Mouse (Mus musculus): Measurements from ENCODE around the gene Gm26558. TPM values are rescaled to one million over a fixed set of nuclear protein-coding genes. Genes with fewer than 3 reads are reported as not detected.

The Gm26558 gene
- polyA plus RNA-seq, 1 experiment from 2014 or later, result 4.6 TPM

GRCm38 (mm10) chr2:70645266-70645780 lies 16.6 kb downstream of the Gm26558 start:
- no peak for ATAC-seq (ENCODE audit: insufficient read depth, low FRiP score, low read depth)
- no peaks in the 10 kb centered on the region for H3K36me3 ChIP-seq
- 81% methylated on average over 6 of the region's 6 CpGs for WGBS
- no peaks in the 10 kb centered on the region for H3K4me1 ChIP-seq
- no peak overlapping the region for H3K9ac ChIP-seq
- H3K4me2 ChIP-seq, result no peak overlapping the region
- no peaks in the 10 kb centered on the region for H3K27me3 ChIP-seq (replicated peaks)
- H3K9me3 ChIP-seq, result no peaks in the 10 kb centered on the region
- no peak overlapping the region for H3K4me3 ChIP-seq (replicated peaks)
- no peak overlapping the region for H3K27ac ChIP-seq

- no peak for ATAC-seq (ENCODE audit: insufficient read depth, low FRiP score, low read depth)
- H3K9ac ChIP-seq, result no peak overlapping the region
- WGBS, result 54% methylated on average over 16 of the region's 16 CpGs
- no peaks in the 10 kb centered on the region for H3K4me1 ChIP-seq
- no peak overlapping the region for H3K27ac ChIP-seq
- no peak overlapping the region for H3K4me3 ChIP-seq (replicated peaks)
- no peaks in the 10 kb centered on the region for H3K9me3 ChIP-seq
- H3K4me2 ChIP-seq, result no peak overlapping the region
- H3K27me3 ChIP-seq (replicated peaks), result no peaks in the 10 kb centered on the region
- no peaks in the 10 kb centered on the region for H3K36me3 ChIP-seq
Measured at GRCm38 (mm10) chr2:70642971-70643565, 18.8 kb downstream of the Gm26558 start.

- no peaks in the 10 kb centered on the region for H3K9me3 ChIP-seq
- H3K4me1 ChIP-seq, result no peaks in the 10 kb centered on the region
- no peak overlapping the region for H3K9ac ChIP-seq
- H3K4me3 ChIP-seq (replicated peaks), result no peak overlapping the region
- ATAC-seq (ENCODE audit: insufficient read depth, low FRiP score, low read depth), result no peak
- H3K27ac ChIP-seq, result no peak overlapping the region
- H3K4me2 ChIP-seq, result no peak overlapping the region
- no peaks in the 10 kb centered on the region for H3K27me3 ChIP-seq (replicated peaks)
- no peaks in the 10 kb centered on the region for H3K36me3 ChIP-seq
Measured at GRCm38 (mm10) chr2:70640968-70641367, 20.9 kb downstream of the Gm26558 start.

GRCm38 (mm10) chr2:70634028-70634690 lies 27.7 kb downstream of the Gm26558 start:
- Histone ChIP-seq H3K4me3 (replicated peaks) (no peak overlapping the region), H3K9me3 (no peaks in the 10 kb centered on the region), H3K36me3 (no peaks in the 10 kb centered on the region), H3K27ac (no peak overlapping the region), H3K4me2 (no peak overlapping the region), H3K4me1 (0 out of 2 replicates have a peak, but pooled peaks cover 4% of the 10 kb centered on the region), H3K9ac (no peak overlapping the region), H3K27me3 (replicated peaks) (no peaks in the 10 kb centered on the region)
- WGBS, result 78% methylated on average over 5 of the region's 5 CpGs
- ATAC-seq (ENCODE audit: insufficient read depth, low FRiP score, low read depth), result no peak

GRCm38 (mm10) chr2:70632412-70632811 lies 29.5 kb downstream of the Gm26558 start:
- H3K27ac ChIP-seq, result no peak overlapping the region
- 67% methylated on average over 1 of the region's 1 CpGs for WGBS

GRCm38 (mm10) chr2:70631321-70631720 lies 30.6 kb downstream of the Gm26558 start:
- no peak overlapping the region for H3K9ac ChIP-seq
- H3K36me3 ChIP-seq, result no peaks in the 10 kb centered on the region
- no peaks in the 10 kb centered on the region for H3K9me3 ChIP-seq
- no peak overlapping the region for H3K4me3 ChIP-seq (replicated peaks)
- no peak overlapping the region for H3K4me2 ChIP-seq
- 0 out of 2 replicates have a peak, but pooled peaks cover 4% of the 10 kb centered on the region for H3K4me1 ChIP-seq
- WGBS, result 75% methylated on average over 1 of the region's 1 CpGs
- no peaks in the 10 kb centered on the region for H3K27me3 ChIP-seq (replicated peaks)
- no peak overlapping the region for H3K27ac ChIP-seq
- no peak for ATAC-seq (ENCODE audit: insufficient read depth, low FRiP score, low read depth)

More at GRCm38 (mm10) chr2:70632412-70632811, 29.5 kb downstream of the Gm26558 start:
- H3K4me2 ChIP-seq, result no peak overlapping the region
- no peaks in the 10 kb centered on the region for H3K36me3 ChIP-seq
- H3K4me3 ChIP-seq (replicated peaks), result no peak overlapping the region
- H3K27me3 ChIP-seq (replicated peaks), result no peaks in the 10 kb centered on the region
- H3K9me3 ChIP-seq, result no peaks in the 10 kb centered on the region
- 0 out of 2 replicates have a peak, but pooled peaks cover 4% of the 10 kb centered on the region for H3K4me1 ChIP-seq
- no peak overlapping the region for H3K9ac ChIP-seq
- ATAC-seq (ENCODE audit: insufficient read depth, low FRiP score, low read depth), result no peak

- H3K36me3 ChIP-seq, result no peaks in the 10 kb centered on the region
- H3K4me2 ChIP-seq, result peak overlapping the region; percentile 37
- no peaks in the 10 kb centered on the region for H3K27me3 ChIP-seq (replicated peaks)
- H3K27ac ChIP-seq, result no peak overlapping the region
- no peak for ATAC-seq (ENCODE audit: insufficient read depth, low FRiP score, low read depth)
- H3K4me1 ChIP-seq, result 0 out of 2 replicates have a peak, but pooled peaks cover 4% of the 10 kb centered on the region
- 64% methylated on average over 3 of the region's 3 CpGs for WGBS
- H3K9me3 ChIP-seq, result no peaks in the 10 kb centered on the region
- no peak overlapping the region for H3K9ac ChIP-seq
- no peak overlapping the region for H3K4me3 ChIP-seq (replicated peaks)
Measured at GRCm38 (mm10) chr2:70629921-70630320, 32.0 kb downstream of the Gm26558 start.

- no peak overlapping the region for H3K27ac ChIP-seq
- WGBS, result 4% methylated on average over 10 of the region's 10 CpGs
Measured at GRCm38 (mm10) chr2:70629339-70629761, 32.6 kb downstream of the Gm26558 start.

GRCm38 (mm10) chr2:70628397-70628796 lies 33.5 kb downstream of the Gm26558 start:
- 0 out of 2 replicates have a peak, but pooled peaks cover 4% of the 10 kb centered on the region for H3K4me1 ChIP-seq
- no peak overlapping the region for H3K27ac ChIP-seq
- no peak overlapping the region for H3K4me3 ChIP-seq (replicated peaks)
- ATAC-seq (ENCODE audit: insufficient read depth, low FRiP score, low read depth), result no peak
- 83% methylated on average over 12 of the region's 12 CpGs for WGBS
- no peaks in the 10 kb centered on the region for H3K9me3 ChIP-seq
- H3K4me2 ChIP-seq, result no peak overlapping the region
- H3K9ac ChIP-seq, result no peak overlapping the region
- no peaks in the 10 kb centered on the region for H3K27me3 ChIP-seq (replicated peaks)
- no peaks in the 10 kb centered on the region for H3K36me3 ChIP-seq

More at GRCm38 (mm10) chr2:70629339-70629761, 32.6 kb downstream of the Gm26558 start:
- Histone ChIP-seq H3K36me3 (no peaks in the 10 kb centered on the region), H3K27me3 (replicated peaks) (no peaks in the 10 kb centered on the region), H3K9me3 (no peaks in the 10 kb centered on the region), H3K4me1 (0 out of 2 replicates have a peak, but pooled peaks cover 4% of the 10 kb centered on the region), H3K9ac (no peak overlapping the region), H3K4me2 (peak overlapping the region; percentile 37), H3K4me3 (replicated peaks) (0 out of 2 replicates have a peak overlapping the region, but pooled peaks have one; percentile 2)
- peak; percentile 88 for ATAC-seq (ENCODE audit: insufficient read depth, low FRiP score, low read depth)

- H3K27me3 ChIP-seq (replicated peaks), result no peaks in the 10 kb centered on the region
- 60% methylated on average over 7 of the region's 7 CpGs for WGBS
- 0 out of 2 replicates have a peak, but pooled peaks cover 4% of the 10 kb centered on the region for H3K4me1 ChIP-seq
- H3K27ac ChIP-seq, result no peak overlapping the region
- H3K4me3 ChIP-seq (replicated peaks), result no peak overlapping the region
- H3K9me3 ChIP-seq, result no peaks in the 10 kb centered on the region
- no peak overlapping the region for H3K9ac ChIP-seq
- ATAC-seq (ENCODE audit: insufficient read depth, low FRiP score, low read depth), result no peak
- no peaks in the 10 kb centered on the region for H3K36me3 ChIP-seq
- H3K4me2 ChIP-seq, result no peak overlapping the region
Measured at GRCm38 (mm10) chr2:70625761-70626160, 36.1 kb downstream of the Gm26558 start.

- H3K9me3 ChIP-seq, result no peaks in the 10 kb centered on the region
- no peak overlapping the region for H3K4me2 ChIP-seq
- no peak for ATAC-seq (ENCODE audit: insufficient read depth, low FRiP score, low read depth)
- no peaks in the 10 kb centered on the region for H3K36me3 ChIP-seq
- no peak overlapping the region for H3K27ac ChIP-seq
- H3K4me3 ChIP-seq (replicated peaks), result no peak overlapping the region
- H3K9ac ChIP-seq, result no peak overlapping the region
- 61% methylated on average over 4 of the region's 4 CpGs for WGBS
- no peaks in the 10 kb centered on the region for H3K4me1 ChIP-seq
- H3K27me3 ChIP-seq (replicated peaks), result no peaks in the 10 kb centered on the region
Measured at GRCm38 (mm10) chr2:70622244-70622643, 39.7 kb downstream of the Gm26558 start.

- Histone ChIP-seq H3K36me3 (no peaks in the 10 kb centered on the region), H3K27me3 (replicated peaks) (no peaks in the 10 kb centered on the region), H3K4me3 (replicated peaks) (no peak overlapping the region), H3K9ac (no peak overlapping the region), H3K4me2 (no peak overlapping the region), H3K9me3 (no peaks in the 10 kb centered on the region), H3K4me1 (no peaks in the 10 kb centered on the region), H3K27ac (no peak overlapping the region)
- 25% methylated on average over 6 of the region's 6 CpGs for WGBS
- no peak for ATAC-seq (ENCODE audit: insufficient read depth, low FRiP score, low read depth)
Measured at GRCm38 (mm10) chr2:70620225-70620624, 41.7 kb downstream of the Gm26558 start.
